Mouse (Mus musculus) thymus, postnatal 36 days (tissue): ENCODE measurements around the gene Ubap2.

Experiments
- DNase-seq, 2 experiments: peaks; one replicate each; pipeline ENCODE4 v3.0.0; 2022; ENCODE audit warnings: mixed read lengths in 2 of 2

The Ubap2 gene

DNA sequence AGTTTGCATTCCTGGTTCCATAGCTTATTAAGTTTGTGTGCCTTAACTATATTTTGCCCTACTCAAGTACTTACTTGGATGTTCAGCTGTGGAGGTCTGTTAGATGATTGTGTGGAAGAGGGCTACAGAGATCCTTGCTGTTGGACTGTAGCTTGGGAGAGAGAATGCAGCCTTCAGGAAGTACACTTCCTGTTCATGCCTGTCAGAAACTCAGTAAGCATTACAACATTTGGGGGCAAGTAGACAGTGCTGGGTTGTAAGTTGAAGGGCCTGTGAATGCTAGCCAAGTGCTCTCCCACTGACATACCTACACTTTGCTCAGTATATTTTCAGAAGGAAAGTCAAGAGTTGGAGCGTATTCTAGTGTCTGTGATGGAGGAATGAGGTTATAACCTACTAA is 116.7 kb downstream of the Ubap2 start:
- no peak for DNase-seq

DNA sequence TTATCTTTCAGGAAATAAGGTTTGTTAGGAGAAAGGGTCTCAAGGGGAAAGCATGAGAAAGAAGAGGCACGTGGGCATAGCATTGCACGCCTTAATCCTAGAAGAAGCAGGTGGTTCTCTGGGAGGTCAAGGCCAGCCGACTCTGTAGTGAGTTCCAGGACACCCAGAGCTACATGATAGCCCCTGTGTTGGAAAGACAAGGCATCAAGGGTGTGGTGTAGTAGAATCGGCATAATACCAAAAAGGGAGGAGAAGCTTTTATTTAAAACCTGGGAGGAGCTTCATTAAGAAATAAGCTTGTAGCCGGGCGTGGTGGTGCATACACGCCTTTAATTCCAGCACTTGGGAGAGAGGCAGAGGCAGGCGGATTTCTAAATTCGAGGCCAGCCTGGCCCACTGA is 118.0 kb downstream of the Ubap2 start:
- DNase-seq: no peak

DNA sequence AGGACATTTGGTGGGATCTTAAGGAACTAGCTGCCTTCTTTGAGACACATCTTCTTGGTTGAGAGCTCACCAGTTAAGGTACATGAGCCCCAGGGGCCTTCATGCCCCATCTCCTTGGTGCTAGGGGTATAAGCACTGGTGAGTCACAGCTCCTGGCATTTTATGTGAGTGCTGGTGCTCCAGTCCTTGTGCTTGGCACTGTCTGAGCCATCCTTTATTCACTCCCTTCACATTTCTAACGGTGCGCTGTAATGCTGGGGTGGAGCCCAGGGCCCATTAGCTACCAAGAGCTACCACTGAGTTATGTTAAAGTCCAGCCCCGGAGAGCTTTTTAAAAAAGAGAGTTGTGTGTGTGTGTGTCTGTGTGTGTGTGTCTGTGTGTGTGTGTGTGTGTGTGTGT is 121.8 kb downstream of the Ubap2 start:
- DNase-seq: no peak

DNA sequence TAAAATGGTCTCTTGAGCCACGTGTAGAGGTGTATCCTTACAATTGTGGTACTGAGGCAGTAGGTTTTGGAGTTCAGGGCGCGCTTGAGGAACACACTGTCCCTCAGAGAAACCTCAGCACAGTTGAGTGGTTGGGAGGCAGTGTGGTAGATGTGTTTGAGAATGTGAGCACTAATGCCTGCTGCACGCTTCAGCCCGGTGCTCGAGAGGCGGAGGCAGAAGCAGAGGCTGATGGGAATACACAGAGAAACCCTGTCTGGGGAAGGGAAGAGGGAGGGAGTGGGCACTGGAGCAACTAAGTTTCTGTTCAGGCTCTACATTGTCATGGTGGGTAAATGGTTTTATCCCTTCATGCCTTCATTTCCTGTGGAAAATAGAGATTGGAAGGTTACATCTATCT is 123.8 kb downstream of the Ubap2 start:
- no peak for DNase-seq

DNA sequence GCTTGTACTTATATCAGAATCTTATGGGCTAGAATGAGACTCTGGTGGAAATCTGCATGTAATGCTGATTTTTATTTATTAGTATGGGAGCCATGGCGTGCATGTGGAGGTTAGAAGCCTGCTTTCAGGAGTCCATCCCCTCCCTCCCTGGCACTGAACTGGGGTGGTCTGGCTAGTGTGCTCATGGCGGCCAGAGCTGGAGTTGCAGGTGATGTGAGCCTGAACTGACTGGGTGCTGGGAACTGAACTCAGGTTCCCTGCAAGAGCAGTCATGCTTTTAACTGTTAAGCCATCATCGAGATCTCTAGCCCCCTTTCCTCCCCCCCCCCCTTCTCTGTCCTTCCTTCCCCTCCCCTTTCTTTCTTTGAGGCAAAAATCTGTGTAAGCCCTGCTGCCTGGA is 125.1 kb downstream of the Ubap2 start:
- DNase-seq: no peak
